In the genomic region with DNA sequence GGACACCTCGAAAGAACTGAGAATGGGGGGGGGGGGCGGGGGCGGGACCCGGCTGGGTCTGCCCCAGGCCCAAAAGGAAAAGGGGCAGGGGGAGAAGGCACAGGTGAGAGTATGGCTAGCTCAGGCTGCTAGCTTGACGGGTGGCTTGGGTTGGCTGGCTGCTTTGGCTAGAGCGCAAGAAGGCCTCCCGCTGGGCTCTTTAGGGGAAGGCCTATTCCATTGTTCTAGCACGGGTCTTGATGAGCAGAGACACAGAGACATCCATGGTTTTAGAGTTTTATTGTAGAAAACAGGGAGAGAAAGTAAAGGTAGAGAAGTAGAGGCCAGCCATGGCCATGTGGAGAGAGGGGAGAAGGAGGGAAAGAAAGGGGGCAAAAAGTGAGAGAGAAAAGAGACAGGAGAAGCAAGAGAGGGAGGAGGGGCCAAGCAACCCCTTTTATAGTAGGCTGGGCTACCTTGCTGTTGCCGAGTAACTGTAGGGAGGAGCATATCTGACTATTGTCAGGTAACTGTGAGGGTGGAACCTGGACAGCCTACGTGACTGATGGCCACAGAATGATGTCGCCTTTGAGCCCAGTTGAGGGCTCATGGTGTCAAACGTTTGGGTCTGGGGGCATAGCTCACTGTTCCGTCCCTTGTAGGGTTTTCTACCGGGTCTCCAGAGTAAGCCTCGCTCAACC, we compare ENCODE assay signal across 15 mouse cellular contexts.
"Had no signal": no experiment of that assay in that cellular context is flagged by ENCODE, and none has a peak within 500 bp of the region (broad histone marks: within the 10 kb centered on the region; RNA-seq: fewer than 3 reads in every experiment).

No protein-coding gene starts in this region.

- H3K27ac ChIP-seq: liver, embryonic 14.5 days; macrophage; midbrain, embryonic 13.5 days; midbrain, embryonic 15.5 days; neural tube, embryonic 12.5 days; stomach, embryonic 15.5 days; stomach, postnatal 0 days had no signal

- H3K27me3 ChIP-seq: midbrain, embryonic 13.5 days; midbrain, embryonic 15.5 days; neural tube, embryonic 12.5 days; stomach, embryonic 15.5 days had no signal

- DNase-seq: lung, embryonic 14.5 days; lung, postnatal 14 days; lung, postnatal 36 days; right cerebral cortex, postnatal 14 days; thymus, adult 2 months; thymus, postnatal 25 days; thymus, postnatal 4 days had no signal

- H3K4me3 ChIP-seq: megakaryocyte, embryonic 14.5 days; midbrain, embryonic 13.5 days; midbrain, embryonic 15.5 days; neural tube, embryonic 12.5 days; stomach, embryonic 15.5 days had no signal

- H3K4me1 ChIP-seq: megakaryocyte, embryonic 14.5 days; midbrain, embryonic 13.5 days; midbrain, embryonic 15.5 days; neural tube, embryonic 12.5 days; stomach, embryonic 15.5 days had no signal

- H3K36me3 ChIP-seq: midbrain, embryonic 13.5 days; midbrain, embryonic 15.5 days; neural tube, embryonic 12.5 days; stomach, embryonic 15.5 days had no signal
